Mouse (Mus musculus) CD4-positive helper T cell, adult 2 months (primary cell): ENCODE results near the gene Slitrk3.
"Not testable (repeated sequence)": the region's sequence is repeated elsewhere in the genome, so short reads cannot be mapped to it uniquely, and the experiment has no call there.

Experiments
- DNase-seq: peaks from one replicate; pipeline ENCODE4 v3.0.0-alpha.2; 2012; ENCODE audit warnings: low read depth, missing footprints, low spot score

Gene Slitrk3

DNA sequence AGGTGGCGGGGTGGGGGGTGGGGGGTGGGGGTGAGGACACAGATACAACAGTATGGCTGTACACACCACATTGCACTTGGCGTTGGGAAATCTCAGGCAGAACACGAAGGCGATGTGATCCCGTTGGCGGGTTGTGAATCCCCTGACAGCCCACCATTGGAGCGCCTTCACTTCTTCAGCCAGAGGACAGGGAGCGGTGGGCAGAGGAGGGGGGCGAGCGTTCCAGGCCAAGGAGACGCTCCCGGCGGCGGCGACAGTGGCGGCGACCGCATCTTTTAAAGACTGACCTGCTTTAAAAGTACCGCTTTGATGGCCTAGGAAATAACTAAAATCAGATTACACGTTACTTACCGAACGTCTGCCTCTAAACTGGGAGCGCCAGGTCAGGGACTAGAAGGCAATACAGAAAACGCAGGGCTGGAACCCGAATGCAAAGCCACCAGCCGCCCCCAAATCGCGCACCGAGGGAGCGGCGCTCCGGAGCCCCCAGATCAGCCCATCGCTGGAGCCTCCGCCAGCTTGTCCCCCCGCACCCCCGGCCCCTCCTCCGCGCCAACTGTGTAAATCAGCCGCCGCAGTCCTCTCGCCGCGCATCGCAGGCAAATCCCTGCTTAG, at the start of gene Slitrk3:
Gene Slitrk3, minus strand, starts transcription at position 607 of the 615 bp plus-strand sequence.
- DNase-seq = no peak

DNA sequence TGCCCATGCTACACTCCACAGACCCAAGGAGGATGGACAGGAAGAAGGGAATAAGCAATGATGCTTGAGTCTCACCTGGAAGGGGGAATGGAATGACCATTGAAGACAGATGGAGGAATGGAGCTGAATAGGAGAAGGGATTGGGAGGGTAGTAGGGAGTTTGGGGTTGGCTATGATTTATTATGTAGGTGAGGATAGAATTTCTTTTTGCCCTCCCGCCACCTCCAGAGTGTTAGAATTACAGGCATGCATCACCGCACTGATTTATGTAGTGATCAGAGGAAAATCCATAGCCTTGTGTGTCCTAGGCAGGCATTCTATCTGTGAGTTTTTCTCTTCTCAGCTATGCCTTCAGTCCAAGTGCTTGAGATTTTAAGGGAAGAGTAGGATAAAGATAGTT, 36.8 kb upstream of the Slitrk3 start:
- DNase-seq = not testable (repeated sequence)

- DNase-seq = no peak
Measured at GRCm38 (mm10) chr3:73084620-73085019, 27.0 kb upstream of the Slitrk3 start.

GRCm38 (mm10) chr3:73065823-73066755, 8.5 kb upstream of the Slitrk3 start:
- DNase-seq = no peak

DNA sequence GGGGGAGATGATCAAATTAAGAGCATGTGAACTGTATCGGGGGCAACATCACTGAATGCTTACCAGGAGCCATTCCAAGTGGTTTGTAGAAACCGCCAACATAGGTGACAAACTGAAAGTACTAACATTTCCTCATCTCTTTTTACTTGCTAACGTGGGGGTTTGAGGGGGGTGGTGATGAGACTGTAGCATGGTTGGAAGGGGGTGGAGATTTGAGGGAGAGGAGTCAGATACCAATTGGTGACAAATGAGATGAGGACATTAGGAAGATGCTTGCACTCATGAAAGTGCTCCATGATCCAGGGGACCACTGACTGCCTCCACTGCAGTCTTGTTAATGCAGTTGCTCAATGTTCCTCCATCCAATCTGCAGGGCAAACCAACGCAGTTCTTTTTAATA, 587 bp upstream of the Slitrk3 start:
- DNase-seq = no peak

DNA sequence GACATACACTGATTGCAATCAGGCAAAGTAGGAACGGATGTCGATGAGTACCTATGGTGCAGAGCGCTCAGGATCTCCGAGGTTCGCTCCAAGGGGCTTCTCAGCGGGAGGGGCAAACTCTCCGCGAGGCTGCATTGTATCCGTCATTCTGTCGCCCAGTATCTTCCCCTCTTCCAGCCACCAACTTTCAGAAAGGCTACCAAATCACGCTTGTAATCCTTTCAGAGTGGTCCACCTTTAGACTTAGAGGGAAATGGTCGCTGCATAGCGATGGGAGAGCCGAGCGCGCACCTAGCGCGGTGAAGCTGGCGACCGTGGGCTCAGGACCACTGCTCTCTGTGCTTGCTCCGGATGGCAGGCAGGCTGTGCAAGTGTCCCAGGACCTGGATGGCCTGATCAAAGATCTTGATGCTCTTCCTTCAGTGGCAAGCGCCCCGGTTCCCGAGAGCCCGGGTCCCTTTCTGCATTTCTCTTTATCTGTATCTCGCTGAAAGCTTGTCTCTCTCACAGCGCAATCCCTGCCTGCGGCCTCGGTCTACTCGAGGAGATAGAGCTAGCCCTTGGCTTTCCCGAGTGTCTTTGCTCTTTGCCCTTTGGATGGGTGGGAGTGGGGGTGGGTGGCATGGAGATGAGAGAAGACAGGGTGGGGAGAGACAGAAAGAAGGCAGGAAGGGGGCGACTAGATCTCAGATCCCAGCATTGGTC, 959 bp downstream of the Slitrk3 start:
- no peak for DNase-seq

DNA sequence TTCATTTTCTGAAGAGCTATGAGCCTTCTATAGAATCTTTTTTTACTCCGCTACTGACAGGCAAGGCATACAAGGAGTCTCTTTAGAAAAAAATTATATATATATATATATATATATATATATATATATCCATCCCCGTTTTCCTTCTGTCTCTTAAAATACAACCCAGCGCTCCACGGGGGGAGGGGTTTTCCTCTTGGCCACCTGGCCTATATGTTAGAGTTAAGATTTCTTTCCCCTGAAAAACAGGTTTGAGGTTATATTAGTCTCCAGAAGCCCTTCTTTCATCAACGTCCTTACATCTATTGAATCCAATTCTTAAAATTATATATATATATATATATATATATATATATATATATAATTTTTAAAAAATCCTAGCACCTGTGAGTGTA, 1.6 kb downstream of the Slitrk3 start:
- no peak for DNase-seq

GRCm38 (mm10) chr3:73055399-73056043, 2.1 kb downstream of the Slitrk3 start:
- DNase-seq = no peak

- DNase-seq = no peak
Measured at GRCm38 (mm10) chr3:73053451-73053931, 4.1 kb downstream of the Slitrk3 start.

- peak; percentile 21 for DNase-seq
Measured at GRCm38 (mm10) chr3:73046248-73046647, 11.4 kb downstream of the Slitrk3 start.

DNA sequence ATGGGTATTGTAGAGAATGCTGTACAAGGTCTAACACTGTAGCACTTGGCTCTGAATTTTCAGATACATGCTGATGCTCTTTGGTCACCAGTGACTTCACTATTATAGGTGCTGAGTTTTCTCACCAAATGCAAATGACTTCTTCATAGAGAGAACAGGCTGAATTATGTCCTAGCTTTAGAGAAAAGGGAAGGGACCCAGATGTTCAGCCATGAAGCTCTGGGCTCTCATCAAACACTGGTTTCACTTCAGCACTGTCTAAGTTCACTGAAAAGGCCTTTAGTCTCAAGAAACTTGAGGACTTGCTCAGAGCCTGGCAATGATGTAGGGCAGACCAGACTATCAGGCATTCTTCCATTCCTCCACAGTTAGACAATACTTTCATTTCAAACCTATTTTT, 15.3 kb downstream of the Slitrk3 start:
- DNase-seq = no peak

DNA sequence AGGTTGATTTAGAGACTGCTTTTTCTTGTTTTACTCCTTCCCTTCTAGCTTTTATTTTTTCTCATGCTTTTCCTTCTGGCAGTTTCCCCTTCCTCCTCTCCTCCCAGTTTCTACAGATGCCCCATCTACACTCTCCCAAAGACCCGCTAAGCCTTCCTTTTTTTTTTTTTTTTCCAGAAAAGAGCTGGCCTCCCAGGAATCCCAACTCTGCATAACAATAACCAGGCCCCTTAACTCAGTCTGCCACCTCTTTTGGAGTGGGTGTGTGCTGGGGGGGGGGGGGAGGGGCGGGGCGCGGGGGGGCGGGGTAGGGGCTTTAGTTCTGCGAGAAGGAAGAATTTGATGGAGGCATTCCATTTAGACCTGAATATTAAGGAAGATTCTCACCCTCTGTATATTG, 51.6 kb downstream of the Slitrk3 start:
- DNase-seq = no peak

DNA sequence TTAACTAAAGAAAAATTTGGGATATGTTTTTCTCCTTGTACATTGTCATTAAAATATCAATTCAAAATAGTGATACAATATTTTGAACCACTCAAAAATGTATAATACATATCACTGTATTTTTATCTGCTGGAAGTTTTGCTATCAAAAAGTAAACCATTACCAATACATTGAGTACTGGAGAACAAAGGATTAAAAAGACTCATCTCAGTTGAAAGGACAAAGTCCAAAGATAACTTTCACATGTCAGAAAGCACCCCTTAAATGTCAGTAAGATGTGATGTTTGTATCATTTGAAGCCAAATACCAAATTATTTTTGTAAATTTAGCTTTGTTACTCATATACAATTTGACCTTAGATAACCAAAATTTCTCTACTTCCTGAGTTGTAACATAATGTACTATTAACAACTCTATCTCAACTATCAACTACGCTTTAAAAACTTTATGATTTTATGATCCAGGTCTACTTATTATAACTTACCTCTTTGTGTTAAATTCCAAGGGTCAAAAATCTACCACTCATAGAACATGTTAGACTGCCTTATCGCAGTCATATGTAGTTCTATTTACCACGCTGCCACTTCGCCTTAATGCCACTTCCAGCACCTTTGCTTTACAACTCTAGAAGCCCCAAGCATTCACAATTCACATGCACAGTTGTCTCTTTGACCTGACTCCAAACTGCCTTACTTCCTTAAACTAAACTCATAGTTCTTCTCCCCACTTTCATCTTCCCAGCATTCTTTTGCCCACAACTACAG, 54.5 kb downstream of the Slitrk3 start:
- no peak for DNase-seq

GRCm38 (mm10) chr3:72997517-72997916, 60.1 kb downstream of the Slitrk3 start:
- DNase-seq = no peak
